Mouse (Mus musculus) lung, postnatal 0 days (tissue): Measurements from ENCODE around the gene Otud7a. TPM values are rescaled to one million over a fixed set of nuclear protein-coding genes. Genes with fewer than 3 reads are reported as not detected.
A peak's percentile ranks its signal among the peaks of the same experiment; 100 is the strongest.

ENCODE experiments used
- ATAC-seq: fragments of 200-750 bp; cut with Nextera tagmentation; 2 replicates; pipeline ENCODE4 v1.8.0; 2017; ENCODE audit warnings: moderate library complexity
- DNase-seq: peaks from one replicate; pipeline ENCODE4 v3.0.0-alpha.2; 2016; ENCODE audit warnings: low spot score
- H3K27ac ChIP-seq: fragments of 300-500 bp; sonication (generic); 2 replicates; pipeline ENCODE4 v1.5.1; 2014; ENCODE audit warnings: antibody characterized with exemption, mild to moderate bottlenecking, low read length, mixed read lengths
- H3K27me3 ChIP-seq: fragments of 300-500 bp; sonication (generic); replicated peaks from 2 replicates; pipeline ENCODE4 v1.6.1; 2014; ENCODE audit warnings: low read length, mixed read lengths; ENCODE audit not compliant: insufficient read depth
- H3K36me3 ChIP-seq: fragments of 300-500 bp; sonication (generic); 2 replicates; pipeline ENCODE4 v1.6.1; 2014; ENCODE audit warnings: low read length, mixed read lengths; ENCODE audit not compliant: insufficient read depth
- H3K4me1 ChIP-seq: fragments of 300-500 bp; sonication (generic); 2 replicates; pipeline ENCODE4 v1.6.1; 2014; ENCODE audit warnings: antibody characterized with exemption, low read depth, low read length, mixed read lengths; ENCODE audit not compliant: insufficient read depth
- H3K4me2 ChIP-seq: fragments of 300-500 bp; sonication (generic); replicated peaks from 2 replicates; pipeline ENCODE4 v1.6.1; 2014; ENCODE audit warnings: low read depth, mild to moderate bottlenecking, low read length, moderate library complexity, mixed read lengths
- H3K4me3 ChIP-seq: fragments of 300-500 bp; sonication (generic); 2 replicates; pipeline ENCODE4 v1.5.1; 2014; ENCODE audit warnings: low read depth, low read length
- H3K9ac ChIP-seq: fragments of 300-500 bp; sonication (generic); replicated peaks from 2 replicates; pipeline ENCODE4 v1.6.1; 2014; ENCODE audit warnings: low read depth, mild to moderate bottlenecking
- H3K9me3 ChIP-seq: fragments of 300-500 bp; sonication (generic); 2 replicates; pipeline ENCODE4 v1.6.1; 2016; ENCODE audit warnings: low read length, mixed read lengths
- CTCF ChIP-seq: IDR thresholded peaks from 2 replicates; pipeline ENCODE4 v1.5.1; 2016; ENCODE audit warnings: antibody characterized with exemption, mild to moderate bottlenecking
- EP300 ChIP-seq: IDR thresholded peaks from 2 replicates; pipeline ENCODE4 v1.6.1; 2016; ENCODE audit warnings: antibody characterized with exemption, mild to moderate bottlenecking, control low read depth
- WGBS: fragments of 180-500 bp; shearing (Covaris S2); extraction: QIAGEN DNeasy Blood & Tissue Kit; methylation state at CpG from one replicate; pipeline ENCODE4 v1.1.7; 2014; 5-methylcytosine and 5-hydroxymethylcytosine counted together
- polyA plus RNA-seq: library from polyadenylated mRNA; unstranded; fragments of >200 nt; fragmentation: Nextera tagmentation; extraction: Ambion mirVana; gene quantifications from 2 replicates; pipeline ENCODE4 v1.2.1, GENCODE M21; 2015

Gene Otud7a
- polyA plus RNA-seq, 1 experiment from 2014 or later, result 0.11 TPM

DNA sequence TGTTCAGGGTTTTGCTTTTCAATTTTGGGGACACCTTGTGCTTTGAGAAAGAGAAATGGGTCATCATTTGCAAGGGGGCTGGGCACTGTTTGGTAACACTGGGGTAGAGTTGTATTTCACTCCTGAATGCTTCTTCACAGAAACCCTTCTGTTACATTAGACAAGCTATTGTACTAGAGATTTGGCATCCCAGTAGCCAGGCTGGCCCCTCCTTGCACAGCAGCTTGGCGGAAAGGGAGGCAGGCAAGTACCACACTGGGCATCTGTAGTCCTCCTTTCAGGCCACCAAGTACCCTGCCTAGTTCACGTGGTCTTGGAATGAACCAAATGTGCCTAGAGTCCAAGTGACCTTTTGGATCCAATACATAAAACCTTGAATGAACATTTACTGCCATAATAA, 18.1 kb downstream of the Otud7a start:
- no peak overlapping the region for H3K4me2 ChIP-seq
- DNase-seq (no peak), ATAC-seq (no peak)
- WGBS, result 81% methylated on average over 2 of the region's 2 CpGs
- no peaks in the 10 kb centered on the region for H3K9me3 ChIP-seq
- no peaks in the 10 kb centered on the region for H3K36me3 ChIP-seq
- TF ChIP-seq EP300 (no peak), CTCF (no peak)
- H3K27me3 ChIP-seq, result no peaks in the 10 kb centered on the region
- no peak overlapping the region for H3K27ac ChIP-seq
- no peaks in the 10 kb centered on the region for H3K4me1 ChIP-seq
- no peak overlapping the region for H3K9ac ChIP-seq
- H3K4me3 ChIP-seq, result no peak overlapping the region

DNA sequence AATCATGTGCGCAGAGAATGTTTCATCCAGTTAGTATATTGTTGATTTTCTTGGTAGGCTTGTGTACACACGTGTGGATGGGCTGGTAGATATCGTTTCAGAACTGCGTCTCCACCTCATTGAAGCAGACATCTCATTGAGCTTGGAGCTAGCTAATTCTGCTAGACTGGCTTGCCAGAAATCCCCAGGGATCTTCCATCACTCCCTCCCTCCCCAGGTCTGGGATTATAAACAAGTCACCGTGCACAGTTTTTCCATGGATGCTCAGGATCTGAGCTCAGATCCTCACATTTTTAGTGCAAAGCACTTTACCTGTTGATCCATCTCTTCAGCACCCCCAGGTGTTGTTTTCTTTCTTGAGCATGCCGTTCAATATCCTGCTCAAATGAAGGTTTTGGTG, 22.2 kb downstream of the Otud7a start:
- TF ChIP-seq EP300, result no peak
- no peak for TF ChIP-seq CTCF
- Histone ChIP-seq H3K27ac (no peak overlapping the region), H3K9me3 (no peaks in the 10 kb centered on the region), H3K36me3 (no peaks in the 10 kb centered on the region), H3K4me3 (no peak overlapping the region), H3K27me3 (no peaks in the 10 kb centered on the region), H3K4me2 (no peak overlapping the region), H3K9ac (no peak overlapping the region), H3K4me1 (no peaks in the 10 kb centered on the region)
- 84% methylated on average over 6 of the region's 6 CpGs for WGBS
- ATAC-seq, result no peak
- DNase-seq, result no peak

DNA sequence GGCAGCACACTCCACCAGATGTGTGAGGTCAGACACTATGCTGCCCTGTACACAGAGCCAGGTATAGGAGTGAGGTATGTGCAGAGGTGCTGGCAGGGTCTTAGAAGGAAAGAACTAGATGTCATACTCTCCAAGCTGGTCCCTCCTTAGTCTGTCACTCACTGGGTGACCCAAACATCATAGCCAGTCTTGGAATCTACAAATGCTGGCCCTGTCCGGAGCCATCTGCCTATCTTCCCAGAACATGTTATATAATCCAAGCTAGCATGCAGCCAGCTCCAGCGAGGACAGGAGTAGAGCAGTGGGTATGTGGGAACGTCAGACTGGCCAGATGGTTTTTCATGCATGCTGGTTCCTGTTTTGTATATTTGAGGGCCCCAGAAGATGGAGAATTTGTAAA, 23.7 kb downstream of the Otud7a start:
- 72% methylated on average over 3 of the region's 3 CpGs for WGBS
- Histone ChIP-seq H3K27ac (no peak overlapping the region), H3K36me3 (no peaks in the 10 kb centered on the region), H3K27me3 (no peaks in the 10 kb centered on the region), H3K9ac (no peak overlapping the region), H3K9me3 (no peaks in the 10 kb centered on the region), H3K4me2 (no peak overlapping the region), H3K4me1 (no peaks in the 10 kb centered on the region), H3K4me3 (no peak overlapping the region)
- DNase-seq (no peak), ATAC-seq (no peak)
- no peak for TF ChIP-seq CTCF
- no peak for TF ChIP-seq EP300

DNA sequence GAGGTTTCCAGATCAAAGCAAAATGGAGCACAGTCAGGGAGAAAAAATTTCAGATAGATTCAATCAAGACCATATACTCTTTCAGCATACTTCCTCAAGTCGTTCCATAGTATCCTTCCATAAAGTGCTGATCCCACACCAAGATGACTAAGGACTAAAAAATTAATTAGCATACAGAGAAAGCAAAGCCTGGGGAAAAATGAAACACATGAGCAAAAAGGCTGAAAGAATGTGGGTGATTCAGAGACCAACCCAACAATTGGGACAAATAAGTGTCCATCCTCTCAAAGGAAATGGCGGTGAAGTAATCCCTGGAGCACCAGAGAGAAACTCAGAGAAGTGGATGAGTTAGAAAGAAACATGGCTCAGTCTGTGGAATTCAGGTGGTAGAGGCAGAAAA, 38.5 kb downstream of the Otud7a start:
- H3K27me3 ChIP-seq, result no peaks in the 10 kb centered on the region
- no peak for ATAC-seq
- no peak overlapping the region for H3K9ac ChIP-seq
- H3K4me3 ChIP-seq, result no peak overlapping the region
- DNase-seq, result no peak
- H3K4me1 ChIP-seq, result no peaks in the 10 kb centered on the region
- no peaks in the 10 kb centered on the region for H3K9me3 ChIP-seq
- H3K36me3 ChIP-seq, result no peaks in the 10 kb centered on the region
- 84% methylated on average over 2 of the region's 2 CpGs for WGBS
- H3K4me2 ChIP-seq, result no peak overlapping the region
- TF ChIP-seq EP300, result no peak
- no peak for TF ChIP-seq CTCF
- H3K27ac ChIP-seq, result no peak overlapping the region

DNA sequence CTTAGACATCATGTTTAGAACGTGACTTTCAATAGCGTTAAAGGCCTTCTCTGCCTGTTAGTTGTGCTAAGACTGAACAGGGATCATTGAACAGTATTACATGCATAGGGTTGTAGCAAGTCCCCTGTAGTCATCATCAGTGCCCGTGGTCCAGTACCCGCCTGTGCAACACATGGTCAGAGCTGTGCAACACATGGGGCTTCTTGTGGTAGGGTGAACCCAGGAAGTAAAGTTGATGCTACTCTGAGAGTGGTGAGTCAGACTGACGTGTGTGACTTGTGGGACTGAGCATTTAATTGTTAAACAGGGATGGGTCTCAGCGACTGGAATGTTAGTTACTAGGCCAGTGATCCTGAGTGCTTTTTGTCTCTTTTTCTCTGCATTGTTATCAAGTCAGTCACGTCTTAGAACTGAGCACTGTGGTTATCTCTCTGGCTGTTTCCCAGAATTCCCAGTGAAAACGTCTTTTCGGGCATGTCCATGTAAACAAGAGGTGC, 52.5 kb downstream of the Otud7a start:
- Histone ChIP-seq H3K9me3 (no peaks in the 10 kb centered on the region), H3K4me2 (no peak overlapping the region), H3K4me3 (no peak overlapping the region), H3K36me3 (no peaks in the 10 kb centered on the region), H3K27ac (no peak overlapping the region), H3K4me1 (no peaks in the 10 kb centered on the region), H3K27me3 (no peaks in the 10 kb centered on the region), H3K9ac (no peak overlapping the region)
- TF ChIP-seq CTCF, result no peak
- TF ChIP-seq EP300, result no peak
- no peak for DNase-seq
- no peak for ATAC-seq
- 60% methylated on average over 9 of the region's 9 CpGs for WGBS

DNA sequence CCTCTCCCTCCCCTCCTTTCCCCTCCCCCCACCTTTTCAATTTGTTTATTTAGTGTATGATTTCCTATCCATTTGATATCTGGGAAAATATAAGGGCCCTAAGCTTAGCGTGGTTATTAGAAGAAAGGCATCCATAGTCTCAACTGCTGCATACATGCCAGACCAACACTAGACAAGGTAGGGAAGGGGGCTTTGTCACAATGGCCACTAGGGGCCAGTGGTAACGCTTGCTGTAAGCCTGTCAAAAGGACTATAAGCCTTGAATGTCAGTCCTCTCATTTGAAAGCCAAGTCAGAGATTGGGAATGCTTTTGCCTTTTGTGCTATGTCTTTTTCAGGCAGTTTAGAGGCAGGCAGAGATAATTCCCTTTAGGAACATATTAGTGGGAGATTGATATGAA, 59.7 kb downstream of the Otud7a start:
- Histone ChIP-seq H3K9me3 (no peaks in the 10 kb centered on the region), H3K9ac (no peak overlapping the region), H3K4me2 (no peak overlapping the region), H3K4me1 (no peaks in the 10 kb centered on the region), H3K27ac (no peak overlapping the region), H3K36me3 (no peaks in the 10 kb centered on the region), H3K4me3 (no peak overlapping the region), H3K27me3 (no peaks in the 10 kb centered on the region)
- ATAC-seq (no peak), DNase-seq (no peak)
- TF ChIP-seq EP300 (no peak), CTCF (peak; percentile 28; the same call in 1 of the 2 replicates)
- WGBS, result 14% methylated on average over 2 of the region's 2 CpGs

DNA sequence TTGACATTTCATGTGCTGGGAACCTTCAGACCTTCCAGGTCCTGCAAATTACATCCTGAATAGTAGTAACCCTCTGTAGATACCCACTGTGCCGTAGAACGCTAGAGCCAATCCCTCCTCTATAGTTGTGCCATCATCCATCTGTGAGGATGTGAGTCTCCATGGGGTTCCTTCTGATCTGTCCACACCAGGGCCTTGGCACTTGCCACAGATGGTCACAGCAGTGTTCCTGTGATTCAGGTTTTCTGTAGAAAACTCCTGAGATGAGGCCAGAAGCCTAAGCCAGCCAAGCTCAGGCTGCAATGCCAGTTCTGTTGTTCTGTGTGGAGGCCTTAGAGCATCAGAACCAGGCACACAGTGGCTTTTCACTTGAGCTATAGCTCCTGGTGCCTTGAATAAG, 63.5 kb downstream of the Otud7a start:
- DNase-seq (no peak), ATAC-seq (no peak)
- Histone ChIP-seq H3K9ac (no peak overlapping the region), H3K27ac (no peak overlapping the region), H3K36me3 (no peaks in the 10 kb centered on the region), H3K4me1 (no peaks in the 10 kb centered on the region), H3K4me2 (no peak overlapping the region), H3K9me3 (no peaks in the 10 kb centered on the region), H3K4me3 (no peak overlapping the region), H3K27me3 (no peaks in the 10 kb centered on the region)
- WGBS, result 85% methylated on average over 2 of the region's 2 CpGs
- TF ChIP-seq EP300 (no peak), CTCF (no peak)
